Mouse (Mus musculus) mesoderm, embryonic 11.5 days (tissue): ENCODE data around the gene Atp1a2.

ENCODE experiments used
- DNase-seq: peaks from one replicate; pipeline ENCODE4 v3.0.0-alpha.2; 2012; ENCODE audit warnings: low read depth, low spot score

Atp1a2 gene

GRCm38 (mm10) chr1:172324725-172325124 lies 26.9 kb upstream of the Atp1a2 start:
- DNase-seq = peak; percentile 90

GRCm38 (mm10) chr1:172323801-172324359 lies 26.0 kb upstream of the Atp1a2 start:
- DNase-seq = no peak

- no peak for DNase-seq
These were observed 25.4 kb upstream of the Atp1a2 start for GRCm38 (mm10) chr1:172323298-172323697.

GRCm38 (mm10) chr1:172322725-172323124 lies 24.9 kb upstream of the Atp1a2 start:
- no peak for DNase-seq

- peak; percentile 49 for DNase-seq
These were observed 22.1 kb upstream of the Atp1a2 start for GRCm38 (mm10) chr1:172319921-172320411.

GRCm38 (mm10) chr1:172319346-172319745 lies 21.5 kb upstream of the Atp1a2 start:
- DNase-seq = no peak

- DNase-seq = no peak
These were observed 20.7 kb upstream of the Atp1a2 start for GRCm38 (mm10) chr1:172318424-172319035.

GRCm38 (mm10) chr1:172317946-172318345 lies 20.1 kb upstream of the Atp1a2 start:
- DNase-seq = no peak

GRCm38 (mm10) chr1:172317431-172317830 lies 19.6 kb upstream of the Atp1a2 start:
- no peak for DNase-seq

GRCm38 (mm10) chr1:172314911-172315310 lies 17.0 kb upstream of the Atp1a2 start:
- no peak for DNase-seq

GRCm38 (mm10) chr1:172313613-172314411 lies 15.9 kb upstream of the Atp1a2 start:
- DNase-seq = no peak

GRCm38 (mm10) chr1:172312768-172313561 lies 15.1 kb upstream of the Atp1a2 start:
- DNase-seq = no peak

GRCm38 (mm10) chr1:172311921-172312767 lies 14.3 kb upstream of the Atp1a2 start:
- DNase-seq = peak; percentile 81

GRCm38 (mm10) chr1:172311248-172311906 lies 13.5 kb upstream of the Atp1a2 start:
- no peak for DNase-seq

- peak; percentile 97 for DNase-seq
These were observed 12.0 kb upstream of the Atp1a2 start for GRCm38 (mm10) chr1:172309699-172310398.

- no peak for DNase-seq
These were observed 10.5 kb upstream of the Atp1a2 start for GRCm38 (mm10) chr1:172308409-172308808.

GRCm38 (mm10) chr1:172307936-172308335 lies 10.1 kb upstream of the Atp1a2 start:
- no peak for DNase-seq

- DNase-seq = no peak
These were observed 9.0 kb upstream of the Atp1a2 start for GRCm38 (mm10) chr1:172306885-172307284.

GRCm38 (mm10) chr1:172306196-172306595 lies 8.3 kb upstream of the Atp1a2 start:
- no peak for DNase-seq

- DNase-seq = no peak
These were observed 7.8 kb upstream of the Atp1a2 start for GRCm38 (mm10) chr1:172305635-172306034.
